Mouse (Mus musculus) forebrain, embryonic 16.5 days (tissue): Measurements from ENCODE around the gene Mex3d. TPM values are rescaled to one million over a fixed set of nuclear protein-coding genes. Genes with fewer than 3 reads are reported as not detected.

Source experiments
- ATAC-seq: fragments of 200-750 bp; cut with Nextera tagmentation; 2 replicates; pipeline ENCODE4 v1.8.0; 2017; ENCODE audit warnings: mild to moderate bottlenecking, moderate library complexity
- H3K27ac ChIP-seq: fragments of 300-500 bp; sonication (generic); 2 replicates; pipeline ENCODE4 v1.5.1; 2014; ENCODE audit warnings: low read length, control low read depth
- H3K27me3 ChIP-seq: fragments of 300-500 bp; sonication (generic); replicated peaks from 2 replicates; pipeline ENCODE4 v1.6.1; 2014; ENCODE audit warnings: low read length; ENCODE audit not compliant: control insufficient read depth, insufficient read depth
- H3K36me3 ChIP-seq: fragments of 300-500 bp; sonication (generic); 2 replicates; pipeline ENCODE4 v1.6.1; 2014; ENCODE audit not compliant: control insufficient read depth, insufficient read depth
- H3K4me1 ChIP-seq: fragments of 300-500 bp; sonication (generic); replicated peaks from 2 replicates; pipeline ENCODE4 v1.6.1; 2014; ENCODE audit warnings: low read length; ENCODE audit not compliant: control insufficient read depth, insufficient read depth
- H3K4me2 ChIP-seq: fragments of 300-500 bp; sonication (generic); 2 replicates; pipeline ENCODE4 v1.6.1; 2014; ENCODE audit warnings: mild to moderate bottlenecking, low read length, control low read depth
- H3K4me3 ChIP-seq: fragments of 300-500 bp; sonication (generic); replicated peaks from 2 replicates; pipeline ENCODE4 v1.5.1; 2014; ENCODE audit warnings: mild to moderate bottlenecking, low read length, control low read depth
- H3K9ac ChIP-seq: fragments of 300-500 bp; sonication (generic); replicated peaks from 2 replicates; pipeline ENCODE4 v1.6.1; 2014; ENCODE audit warnings: low read depth, low read length, control low read depth
- H3K9me3 ChIP-seq: fragments of 300-500 bp; sonication (generic); 2 replicates; pipeline ENCODE4 v1.6.1; 2016; ENCODE audit warnings: low read length; ENCODE audit not compliant: control insufficient read depth
- WGBS: fragments of 180-500 bp; shearing (Covaris S2); extraction: QIAGEN DNeasy Blood & Tissue Kit; methylation state at CpG from one replicate; pipeline ENCODE4 v1.1.7; 2014; 5-methylcytosine and 5-hydroxymethylcytosine counted together
- polyA plus RNA-seq: library from polyadenylated mRNA; unstranded; fragments of >200 nt; fragmentation: Nextera tagmentation; extraction: Ambion mirVana; gene quantifications from 2 replicates; pipeline ENCODE4 v1.2.1, GENCODE M21; 2015

Mex3d gene
- polyA plus RNA-seq: 16.3 TPM in 2 replicates

GRCm38 (mm10) chr10:80387522-80387959 is at the start of gene Mex3d:
Mex3d (minus strand) TSS chr10:80387659.
- Histone ChIP-seq H3K4me1 (peaks cover 33% of the 10 kb centered on the region), H3K9ac (peak within 1 kb of the TSS; percentile 99), H3K9me3 (no peaks in the 10 kb centered on the region), H3K4me2 (peak within 1 kb of the TSS; percentile 95), H3K36me3 (peaks cover 19% of the 10 kb centered on the region), H3K4me3 (peak within 1 kb of the TSS; percentile 98), H3K27ac (peak within 1 kb of the TSS; percentile 96), H3K27me3 (no peaks in the 10 kb centered on the region)
- peak; percentile 20 for ATAC-seq
- 0% methylated on average over 13 of the region's 61 CpGs for WGBS

- no peak overlapping the region for H3K27ac ChIP-seq
- H3K36me3 ChIP-seq: no peaks in the 10 kb centered on the region
- ATAC-seq: no peak
- no peak overlapping the region for H3K9ac ChIP-seq
- H3K4me2 ChIP-seq: no peak overlapping the region
- no peaks in the 10 kb centered on the region for H3K9me3 ChIP-seq
- WGBS: 10% methylated on average over 9 of the region's 9 CpGs
- peaks cover 14% of the 10 kb centered on the region for H3K4me1 ChIP-seq
- no peaks in the 10 kb centered on the region for H3K27me3 ChIP-seq
- H3K4me3 ChIP-seq: no peak overlapping the region
Measured at GRCm38 (mm10) chr10:80436276-80436675, 48.8 kb upstream of the Mex3d start.

GRCm38 (mm10) chr10:80435764-80436163 is 48.3 kb upstream of the Mex3d start:
- H3K4me3 ChIP-seq: no peak overlapping the region
- ATAC-seq: no peak
- no peak overlapping the region for H3K9ac ChIP-seq
- no peaks in the 10 kb centered on the region for H3K36me3 ChIP-seq
- H3K9me3 ChIP-seq: no peaks in the 10 kb centered on the region
- no peak overlapping the region for H3K27ac ChIP-seq
- H3K4me1 ChIP-seq: peaks cover 19% of the 10 kb centered on the region
- WGBS: 19% methylated on average over 7 of the region's 7 CpGs
- H3K27me3 ChIP-seq: no peaks in the 10 kb centered on the region
- H3K4me2 ChIP-seq: no peak overlapping the region

GRCm38 (mm10) chr10:80434823-80435222 is 47.4 kb upstream of the Mex3d start:
- H3K4me3 ChIP-seq: no peak overlapping the region
- H3K4me2 ChIP-seq: no peak overlapping the region
- H3K36me3 ChIP-seq: peaks cover 4% of the 10 kb centered on the region; the same call in 1 of the 2 replicates
- ATAC-seq: no peak
- H3K4me1 ChIP-seq: peaks cover 26% of the 10 kb centered on the region
- H3K27ac ChIP-seq: no peak overlapping the region
- no peak overlapping the region for H3K9ac ChIP-seq
- H3K27me3 ChIP-seq: no peaks in the 10 kb centered on the region
- H3K9me3 ChIP-seq: no peaks in the 10 kb centered on the region
- 79% methylated on average over 3 of the region's 3 CpGs for WGBS

GRCm38 (mm10) chr10:80434233-80434592 is 46.8 kb upstream of the Mex3d start:
- H3K4me3 ChIP-seq: peak overlapping the region; percentile 13; the same call in 1 of the 2 replicates
- H3K4me1 ChIP-seq: peaks cover 26% of the 10 kb centered on the region
- WGBS: 14% methylated on average over 8 of the region's 8 CpGs
- H3K4me2 ChIP-seq: no peak overlapping the region
- ATAC-seq: no peak
- H3K27me3 ChIP-seq: no peaks in the 10 kb centered on the region
- H3K9me3 ChIP-seq: no peaks in the 10 kb centered on the region
- H3K36me3 ChIP-seq: peaks cover 4% of the 10 kb centered on the region; the same call in 1 of the 2 replicates
- no peak overlapping the region for H3K9ac ChIP-seq
- H3K27ac ChIP-seq: no peak overlapping the region

GRCm38 (mm10) chr10:80433513-80434232 is 46.2 kb upstream of the Mex3d start, which contains the start of gene Tcf3:
Tcf3 (minus strand) TSS chr10:80433647.
- Histone ChIP-seq H3K4me3 (peak within 1 kb of the TSS; percentile 90), H3K27ac (peak within 1 kb of the TSS; percentile 87), H3K4me1 (peaks cover 26% of the 10 kb centered on the region), H3K27me3 (no peaks in the 10 kb centered on the region), H3K36me3 (peaks cover 4% of the 10 kb centered on the region; the same call in 1 of the 2 replicates), H3K4me2 (peak within 1 kb of the TSS; percentile 70), H3K9ac (peak within 1 kb of the TSS; percentile 95), H3K9me3 (no peaks in the 10 kb centered on the region)
- under 1% methylated on average over 61 of the region's 61 CpGs for WGBS
- peak; percentile 96 for ATAC-seq

- H3K36me3 ChIP-seq: peaks cover 4% of the 10 kb centered on the region; the same call in 1 of the 2 replicates
- peak; percentile 7; the same call in 1 of the 2 replicates for ATAC-seq
- peak overlapping the region; percentile 87 for H3K27ac ChIP-seq
- H3K9me3 ChIP-seq: no peaks in the 10 kb centered on the region
- peak overlapping the region; percentile 95 for H3K9ac ChIP-seq
- peaks cover 26% of the 10 kb centered on the region for H3K4me1 ChIP-seq
- WGBS: under 1% methylated on average over 41 of the region's 60 CpGs
- peak overlapping the region; percentile 70 for H3K4me2 ChIP-seq
- H3K27me3 ChIP-seq: no peaks in the 10 kb centered on the region
- H3K4me3 ChIP-seq: peak overlapping the region; percentile 90
Measured at GRCm38 (mm10) chr10:80432936-80433512, 45.6 kb upstream of the Mex3d start.

- peak overlapping the region; percentile 90 for H3K4me3 ChIP-seq
- no peaks in the 10 kb centered on the region for H3K9me3 ChIP-seq
- peaks cover 9% of the 10 kb centered on the region for H3K36me3 ChIP-seq
- WGBS: under 1% methylated on average over 4 of the region's 4 CpGs
- H3K9ac ChIP-seq: peak overlapping the region; percentile 95
- no peak overlapping the region for H3K27ac ChIP-seq
- ATAC-seq: no peak
- no peaks in the 10 kb centered on the region for H3K27me3 ChIP-seq
- peak overlapping the region; percentile 70 for H3K4me2 ChIP-seq
- peaks cover 26% of the 10 kb centered on the region for H3K4me1 ChIP-seq
Measured at GRCm38 (mm10) chr10:80432387-80432785, 44.9 kb upstream of the Mex3d start.

GRCm38 (mm10) chr10:80431570-80432386 is 44.3 kb upstream of the Mex3d start:
- H3K4me2 ChIP-seq: peak overlapping the region; percentile 70
- no peaks in the 10 kb centered on the region for H3K9me3 ChIP-seq
- 7% methylated on average over 15 of the region's 16 CpGs for WGBS
- H3K9ac ChIP-seq: peak overlapping the region; percentile 95
- H3K27ac ChIP-seq: peak overlapping the region; percentile 51; the same call in 1 of the 2 replicates
- no peak for ATAC-seq
- H3K36me3 ChIP-seq: peaks cover 15% of the 10 kb centered on the region
- peak overlapping the region; percentile 90 for H3K4me3 ChIP-seq
- H3K27me3 ChIP-seq: no peaks in the 10 kb centered on the region
- peaks cover 26% of the 10 kb centered on the region for H3K4me1 ChIP-seq
